Mouse (Mus musculus): ENCODE data around the gene Spaca6.

GRCm38 (mm10) chr17:17840796-17841195 lies 13.8 kb downstream of the Spaca6 start:
- TF ChIP-seq CTCF (IDR thresholded peaks at IDR 0.05; ENCODE audit: low read depth, low read length) = no peak
- no peak for TF ChIP-seq POLR2A (IDR thresholded peaks at IDR 0.05; ENCODE audit: borderline replicate concordance, low read depth, low read length)

Data from bone marrow macrophage, adult 2 months (primary cell).